Mouse (Mus musculus) myocyte (in vitro differentiated cells): ENCODE data around the gene Akap13. TPM values are rescaled to one million over a fixed set of nuclear protein-coding genes. Genes with fewer than 3 reads are reported as not detected.

Experiments used
- H3K27me3 ChIP-seq: one replicate; pipeline ENCODE4 v1.6.1; 2011; ENCODE audit not compliant: control insufficient read depth, insufficient read depth, insufficient read length
- H3K36me3 ChIP-seq: one replicate; pipeline ENCODE4 v1.6.1; 2011; ENCODE audit not compliant: control insufficient read depth, insufficient read depth
- H3K4me2 ChIP-seq: one replicate; pipeline ENCODE4 v1.6.1; 2011; ENCODE audit warnings: low read depth, control low read depth
- H3K4me3 ChIP-seq: one replicate; pipeline ENCODE4 v1.5.1; 2011; ENCODE audit warnings: mild to moderate bottlenecking, control low read depth, moderate library complexity
- H3K79me2 ChIP-seq: one replicate; pipeline ENCODE4 v1.6.1; 2011; ENCODE audit not compliant: control insufficient read depth, insufficient read depth
- H3ac ChIP-seq: one replicate; pipeline ENCODE4 v1.6.1; 2011; ENCODE audit not compliant: control insufficient read depth, insufficient read length
- CEBPB ChIP-seq: IDR thresholded peaks from 2 replicates; pipeline ENCODE4 v1.6.1; 2011; ENCODE audit warnings: mild to moderate bottlenecking, moderate library complexity; ENCODE audit not compliant: poor library complexity, insufficient read depth, severe bottlenecking
- E2F4 ChIP-seq: IDR thresholded peaks from one replicate; pipeline ENCODE4 v1.6.1; 2011; ENCODE audit warnings: mild to moderate bottlenecking, control low read depth, moderate library complexity; ENCODE audit not compliant: insufficient read depth
- MAX ChIP-seq: IDR thresholded peaks from one replicate; pipeline ENCODE4 v1.6.1; 2011; ENCODE audit warnings: low read depth, mild to moderate bottlenecking, control low read depth
- MYOD1 ChIP-seq, 3 experiments: IDR thresholded peaks; one replicate each; pipeline ENCODE4 v1.6.1; 2011; ENCODE audit warnings: control low read depth in 2 of 3, low read depth in 2 of 3, mild to moderate bottlenecking in 2 of 3, moderate library complexity in 1 of 3; ENCODE audit not compliant: insufficient read length in 2 of 3, control insufficient read depth in 1 of 3
- MYOG ChIP-seq, 3 experiments: IDR thresholded peaks; one replicate each; pipeline ENCODE4 v1.6.1; 2011; ENCODE audit warnings: control low read depth in 2 of 3, low read depth in 2 of 3, mild to moderate bottlenecking in 2 of 3; ENCODE audit not compliant: insufficient read length in 2 of 3, control insufficient read depth in 1 of 3, insufficient read depth in 1 of 3
- POLR2A ChIP-seq: IDR thresholded peaks from one replicate; pipeline ENCODE4 v1.6.1; 2011; ENCODE audit warnings: low read depth, mild to moderate bottlenecking, control low read depth, moderate library complexity; ENCODE audit not compliant: insufficient read length
- POLR2AphosphoS2 ChIP-seq: IDR thresholded peaks from one replicate; pipeline ENCODE4 v1.6.1; 2011; ENCODE audit warnings: low read depth, control low read depth; ENCODE audit not compliant: insufficient read length
- REST ChIP-seq: IDR thresholded peaks from one replicate; pipeline ENCODE4 v1.6.1; 2011; ENCODE audit warnings: mild to moderate bottlenecking, control low read depth, moderate library complexity; ENCODE audit not compliant: insufficient read depth, insufficient read length
- SRF ChIP-seq: IDR thresholded peaks from one replicate; pipeline ENCODE4 v1.6.1; 2011; ENCODE audit warnings: low read depth; ENCODE audit not compliant: control insufficient read depth, insufficient read length
- TCF12 ChIP-seq: IDR thresholded peaks from one replicate; pipeline ENCODE4 v1.6.1; 2011; ENCODE audit warnings: mild to moderate bottlenecking, control low read depth; ENCODE audit not compliant: poor library complexity, insufficient read depth, severe bottlenecking
- TCF3 ChIP-seq: IDR thresholded peaks from one replicate; pipeline ENCODE4 v1.6.1; 2011; ENCODE audit warnings: low read depth, control low read depth; ENCODE audit not compliant: insufficient read length
- USF1 ChIP-seq: IDR thresholded peaks from one replicate; pipeline ENCODE4 v1.6.1; 2011; ENCODE audit warnings: low read depth, mild to moderate bottlenecking, control low read depth, moderate library complexity
- polyA plus RNA-seq: library from polyadenylated mRNA; unstranded; fragments of >200 nt; fragmentation: generic; extraction: Trizol; gene quantifications from one replicate; pipeline ENCODE4 v1.2.1, GENCODE M21; 2012; ENCODE audit warnings: missing spikeins

Gene Akap13
- polyA plus RNA-seq, 1 experiment, result 13.9 TPM

GRCm38 (mm10) chr7:75533079-75533478 lies 77.7 kb downstream of the Akap13 start:
- Histone ChIP-seq H3ac (no peak overlapping the region), H3K79me2 (peaks cover 82% of the 10 kb centered on the region), H3K36me3 (no peaks in the 10 kb centered on the region), H3K4me3 (no peak overlapping the region), H3K27me3 (no peaks in the 10 kb centered on the region), H3K4me2 (no peak overlapping the region)
- TF ChIP-seq CEBPB, result no peak
- no peak for TF ChIP-seq POLR2A
- no peak for TF ChIP-seq REST
- TF ChIP-seq MAX, result no peak
- TF ChIP-seq MYOG (IDR thresholded peaks at IDR 0.05; ENCODE audit: control insufficient read depth in 1 of 3, insufficient read depth in 1 of 3, insufficient read length in 2 of 3, low read depth in 2 of 3), result no peak
- no peak for TF ChIP-seq TCF12
- TF ChIP-seq USF1, result no peak
- TF ChIP-seq SRF, result no peak
- no peak for TF ChIP-seq E2F4
- TF ChIP-seq POLR2AphosphoS2, result no peak
- TF ChIP-seq TCF3, result no peak
- no peak for TF ChIP-seq MYOD1 (IDR thresholded peaks at IDR 0.05; ENCODE audit: control insufficient read depth in 1 of 3, insufficient read length in 2 of 3, low read depth in 2 of 3)

GRCm38 (mm10) chr7:75536298-75536697 lies 81.0 kb downstream of the Akap13 start:
- Histone ChIP-seq H3K36me3 (no peaks in the 10 kb centered on the region), H3ac (no peak overlapping the region), H3K27me3 (no peaks in the 10 kb centered on the region), H3K79me2 (peaks cover 64% of the 10 kb centered on the region), H3K4me3 (no peak overlapping the region), H3K4me2 (no peak overlapping the region)
- TF ChIP-seq MYOD1 (IDR thresholded peaks at IDR 0.05; ENCODE audit: control insufficient read depth in 1 of 3, insufficient read length in 2 of 3, low read depth in 2 of 3) (peak in 2 of 3 experiments; percentile 65 to 73), REST (no peak)

- H3K36me3 ChIP-seq, result no peaks in the 10 kb centered on the region
- no peak overlapping the region for H3K4me2 ChIP-seq
- no peak overlapping the region for H3K4me3 ChIP-seq
- no peaks in the 10 kb centered on the region for H3K27me3 ChIP-seq
- TF ChIP-seq MYOD1 (IDR thresholded peaks at IDR 0.05; ENCODE audit: control insufficient read depth in 1 of 3, insufficient read length in 2 of 3, low read depth in 2 of 3), result peak; percentile 39 to 75 (median 61)
- TF ChIP-seq MYOG (IDR thresholded peaks at IDR 0.05; ENCODE audit: control insufficient read depth in 1 of 3, insufficient read depth in 1 of 3, insufficient read length in 2 of 3, low read depth in 2 of 3), result peak in 1 of 3 experiments; percentile 51
- no peak for TF ChIP-seq TCF3
- peaks cover 51% of the 10 kb centered on the region for H3K79me2 ChIP-seq
- no peak overlapping the region for H3ac ChIP-seq
These were observed 82.2 kb downstream of the Akap13 start for GRCm38 (mm10) chr7:75537567-75537966.

GRCm38 (mm10) chr7:75538513-75538912 lies 83.2 kb downstream of the Akap13 start:
- Histone ChIP-seq H3K79me2 (peaks cover 42% of the 10 kb centered on the region), H3K27me3 (no peaks in the 10 kb centered on the region), H3K36me3 (no peaks in the 10 kb centered on the region), H3ac (no peak overlapping the region), H3K4me2 (no peak overlapping the region), H3K4me3 (no peak overlapping the region)
- TF ChIP-seq POLR2AphosphoS2 (no peak), REST (no peak), POLR2A (no peak), MAX (no peak), TCF3 (no peak), CEBPB (no peak), TCF12 (no peak), MYOD1 (IDR thresholded peaks at IDR 0.05; ENCODE audit: control insufficient read depth in 1 of 3, insufficient read length in 2 of 3, low read depth in 2 of 3) (no peak)

- Histone ChIP-seq H3K27me3 (no peaks in the 10 kb centered on the region), H3K4me2 (no peak overlapping the region), H3K36me3 (no peaks in the 10 kb centered on the region), H3K4me3 (no peak overlapping the region), H3ac (no peak overlapping the region), H3K79me2 (peaks cover 35% of the 10 kb centered on the region)
- TF ChIP-seq REST (no peak), USF1 (no peak), E2F4 (no peak), TCF12 (no peak), MYOD1 (IDR thresholded peaks at IDR 0.05; ENCODE audit: control insufficient read depth in 1 of 3, insufficient read length in 2 of 3, low read depth in 2 of 3) (no peak), CEBPB (no peak), POLR2AphosphoS2 (no peak), TCF3 (no peak), MAX (no peak), POLR2A (no peak), SRF (no peak), MYOG (IDR thresholded peaks at IDR 0.05; ENCODE audit: control insufficient read depth in 1 of 3, insufficient read depth in 1 of 3, insufficient read length in 2 of 3, low read depth in 2 of 3) (no peak)
These were observed 83.8 kb downstream of the Akap13 start for GRCm38 (mm10) chr7:75539168-75539567.
